Mouse (Mus musculus): ENCODE results near the gene Myadm.

The Myadm gene

DNA sequence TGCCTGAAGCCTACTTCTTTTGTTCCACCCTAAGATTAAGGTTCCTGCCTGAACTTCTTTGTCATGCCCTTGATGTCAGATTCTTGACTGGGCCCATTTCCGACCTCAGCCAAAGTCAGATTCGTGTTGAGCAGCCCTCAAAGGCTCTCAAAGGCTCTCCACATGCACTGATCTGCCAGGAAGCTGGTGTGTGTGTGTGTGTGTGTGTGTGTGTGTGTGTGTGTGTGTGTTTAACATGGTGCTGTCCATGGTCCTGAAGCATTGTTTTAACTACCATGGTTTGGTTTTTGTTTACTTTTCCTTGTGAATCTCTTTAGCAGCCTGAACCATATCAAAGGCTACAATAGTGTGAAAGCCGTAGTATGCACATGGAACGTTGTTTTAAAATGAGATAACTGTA lies 39.1 kb downstream of the Myadm start:
- DNase-seq, result no peak

DNA sequence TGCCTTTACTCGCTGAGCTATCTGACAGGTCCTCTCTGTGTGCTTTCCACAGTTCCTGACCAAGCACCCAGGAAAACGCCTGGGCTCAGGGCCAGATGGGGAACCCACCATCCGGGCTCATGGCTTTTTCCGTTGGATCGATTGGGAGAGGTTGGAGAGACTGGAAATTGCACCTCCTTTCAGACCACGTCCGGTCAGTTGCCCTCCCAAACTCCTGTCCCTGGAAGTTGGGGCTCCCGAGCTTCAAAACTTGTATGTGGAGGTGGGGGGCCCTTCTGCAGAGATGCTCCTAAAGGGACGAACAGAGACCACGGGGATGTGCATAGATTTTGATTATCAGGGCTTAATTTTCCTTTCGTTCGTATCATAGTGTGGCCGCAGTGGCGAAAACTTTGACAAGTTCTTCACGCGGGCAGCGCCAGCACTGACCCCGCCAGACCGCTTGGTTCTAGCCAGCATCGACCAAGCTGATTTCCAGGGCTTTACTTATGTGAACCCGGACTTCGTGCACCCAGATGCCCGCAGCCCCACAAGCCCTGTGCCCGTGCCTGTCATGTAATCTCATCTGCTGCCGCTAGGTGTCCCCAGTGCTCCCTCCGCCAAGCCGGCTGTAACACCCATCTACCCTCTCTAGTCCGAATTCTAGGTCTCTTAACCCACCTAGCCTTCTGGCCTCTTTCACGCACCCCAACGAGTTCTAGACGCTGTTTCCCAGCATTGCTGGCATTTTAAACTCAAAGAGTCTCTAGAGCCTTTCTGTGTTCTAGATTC lies 41.1 kb downstream of the Myadm start:
- peak; percentile 74 for DNase-seq

DNA sequence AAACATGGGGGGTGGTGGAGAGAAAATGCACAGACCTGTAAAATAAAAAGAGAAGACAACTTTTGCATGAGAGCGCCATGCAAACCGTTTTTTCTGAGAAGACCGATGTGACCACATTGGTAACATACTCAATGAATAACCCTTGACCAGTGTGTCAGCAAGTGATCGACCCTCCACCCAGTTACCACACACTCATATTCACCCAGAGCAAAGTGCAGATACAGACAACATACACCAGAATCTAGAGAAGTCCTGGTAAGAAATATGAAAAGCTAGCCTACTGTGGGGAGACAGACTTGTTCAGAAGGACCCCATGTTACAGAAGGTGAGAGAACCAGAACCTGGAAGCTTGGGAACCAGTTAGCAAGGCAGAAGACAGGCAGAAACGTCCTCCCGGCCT lies 42.3 kb downstream of the Myadm start:
- DNase-seq, result no peak

DNA sequence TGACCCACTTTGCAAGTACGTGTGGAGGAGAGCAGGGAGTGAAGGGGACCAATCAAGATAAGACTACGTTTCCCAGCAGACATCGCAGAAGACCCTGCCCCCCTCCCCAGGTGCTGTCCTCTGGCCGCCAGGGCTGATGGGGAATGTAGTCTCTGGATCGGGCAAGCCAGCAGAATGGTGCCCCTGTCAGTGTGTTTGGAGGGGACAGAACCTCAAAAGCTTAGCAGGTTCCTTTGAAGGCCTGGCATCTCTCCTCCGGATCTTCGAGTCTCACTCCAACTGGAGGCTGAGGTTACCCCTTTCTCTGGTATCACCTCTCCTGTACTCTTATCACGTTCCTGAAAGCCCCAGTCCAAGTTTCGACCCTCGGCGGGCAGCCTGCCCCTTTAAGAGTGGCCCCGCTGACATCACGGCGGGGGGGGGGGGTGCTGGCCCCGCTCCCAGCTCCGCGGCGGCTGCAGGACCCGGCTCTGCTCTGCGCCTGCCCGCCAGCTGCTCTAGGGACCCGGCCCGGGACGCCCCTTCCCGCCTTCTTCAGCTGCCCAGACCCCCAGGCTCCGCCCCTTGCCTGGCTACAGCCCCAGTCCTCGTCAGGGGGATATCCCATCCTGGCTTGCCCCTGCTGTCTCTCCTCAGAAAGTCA lies 42.8 kb downstream of the Myadm start:
- DNase-seq, result peak; percentile 12

DNA sequence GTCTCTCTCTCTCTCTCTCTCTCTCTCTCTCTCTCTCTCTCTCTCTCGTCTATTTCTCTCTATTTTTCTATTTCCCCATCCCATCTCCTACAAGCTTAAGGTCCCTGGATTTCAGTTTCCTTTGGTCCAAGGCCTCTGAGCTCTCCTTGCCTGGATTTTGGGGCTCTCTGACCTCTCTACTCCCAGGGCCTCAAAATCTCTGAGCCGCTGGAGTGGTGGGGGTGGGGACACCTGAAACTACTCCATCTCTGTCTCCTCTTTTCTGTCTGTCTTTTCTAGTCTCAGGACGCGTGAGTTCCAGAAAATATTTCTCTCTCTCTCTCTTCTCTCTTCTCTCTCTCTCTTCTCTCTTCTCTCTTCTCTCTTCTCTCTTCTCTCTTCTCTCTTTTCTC lies 43.3 kb downstream of the Myadm start:
- no peak for DNase-seq

DNA sequence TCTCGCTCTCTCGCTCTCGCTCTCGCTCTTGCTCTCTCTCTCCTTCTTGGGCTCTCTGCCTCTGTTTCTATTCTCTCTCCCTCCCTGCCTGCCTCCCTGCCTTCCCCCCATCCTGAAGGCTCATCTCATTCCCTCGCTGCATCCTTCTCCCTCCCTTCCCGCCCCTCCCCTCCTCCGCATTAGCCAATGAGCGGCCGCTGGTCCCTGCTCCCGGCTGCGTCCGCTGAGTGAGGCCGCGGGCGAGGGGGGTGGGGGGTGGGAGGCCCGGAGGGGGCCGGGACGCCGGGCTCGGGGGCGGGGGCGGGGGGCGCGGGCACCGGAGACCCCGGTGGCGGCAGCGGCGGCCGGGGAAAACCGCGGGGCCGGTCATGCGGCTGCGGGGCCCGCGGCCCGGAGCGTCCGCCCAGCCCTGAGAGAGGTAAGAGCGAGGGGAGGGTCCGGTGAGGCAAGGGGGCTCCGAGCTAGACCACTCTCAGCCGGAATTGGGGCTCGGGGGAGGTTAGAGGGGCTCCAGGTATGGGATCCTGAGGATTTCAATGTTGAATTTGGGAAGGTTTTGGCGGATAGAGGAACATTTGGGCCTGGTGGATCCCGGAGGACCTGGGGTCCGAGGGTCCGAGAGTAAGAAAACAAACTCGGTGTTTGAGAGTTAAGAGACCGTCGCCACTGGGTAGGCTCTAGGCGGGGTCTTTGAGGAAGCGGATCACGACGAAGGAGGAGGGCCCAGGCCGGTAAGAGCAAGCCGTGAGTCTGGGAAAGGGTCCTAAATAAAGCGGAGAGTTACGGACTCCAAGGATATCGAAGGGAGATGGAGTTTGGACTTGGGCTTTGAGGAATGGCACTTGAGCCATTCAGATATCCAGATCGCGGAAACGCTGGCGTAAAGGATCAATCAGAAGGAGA lies 44.0 kb downstream of the Myadm start, which contains the start of gene Cacng7:
Cacng7 (plus strand) TSS at position 337 of the 903 bp plus-strand sequence.
- DNase-seq, result no peak

DNA sequence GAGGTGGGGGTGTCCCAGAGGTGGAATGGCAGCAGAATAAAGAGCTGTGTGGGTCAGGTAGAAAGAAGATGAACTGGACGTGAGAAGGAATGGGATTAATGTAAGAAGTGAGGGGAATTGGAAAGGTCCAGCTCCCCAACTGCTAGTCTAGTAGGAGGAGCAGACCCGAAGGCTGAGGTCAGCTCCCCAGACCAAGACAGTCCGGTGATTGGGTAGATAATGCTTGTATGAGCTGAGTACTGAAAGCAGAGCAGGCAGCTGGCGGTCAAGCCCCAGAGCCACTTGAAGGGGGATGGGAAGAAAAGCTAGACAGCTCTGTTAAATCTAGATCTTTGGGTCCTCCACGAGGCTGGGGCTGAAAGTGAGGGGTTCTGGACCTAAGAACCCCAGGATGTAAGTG lies 44.7 kb downstream of the Myadm start:
- DNase-seq, result no peak

DNA sequence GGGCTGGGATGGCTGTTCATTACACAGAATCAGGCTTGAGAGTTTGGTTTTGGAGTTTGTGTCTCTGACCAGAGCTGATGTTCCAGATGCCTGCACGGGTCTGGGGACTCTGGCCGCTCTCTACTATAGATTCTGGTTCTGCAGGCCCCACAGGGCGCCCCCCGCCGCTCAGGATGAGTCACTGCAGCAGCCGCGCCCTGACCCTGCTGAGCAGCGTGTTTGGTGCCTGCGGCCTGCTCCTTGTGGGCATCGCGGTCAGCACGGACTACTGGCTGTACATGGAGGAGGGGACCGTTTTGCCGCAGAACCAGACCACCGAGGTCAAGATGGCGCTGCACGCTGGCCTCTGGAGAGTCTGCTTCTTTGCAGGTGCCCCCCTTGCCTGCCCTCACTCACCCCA lies 47.5 kb downstream of the Myadm start:
- DNase-seq, result no peak

DNA sequence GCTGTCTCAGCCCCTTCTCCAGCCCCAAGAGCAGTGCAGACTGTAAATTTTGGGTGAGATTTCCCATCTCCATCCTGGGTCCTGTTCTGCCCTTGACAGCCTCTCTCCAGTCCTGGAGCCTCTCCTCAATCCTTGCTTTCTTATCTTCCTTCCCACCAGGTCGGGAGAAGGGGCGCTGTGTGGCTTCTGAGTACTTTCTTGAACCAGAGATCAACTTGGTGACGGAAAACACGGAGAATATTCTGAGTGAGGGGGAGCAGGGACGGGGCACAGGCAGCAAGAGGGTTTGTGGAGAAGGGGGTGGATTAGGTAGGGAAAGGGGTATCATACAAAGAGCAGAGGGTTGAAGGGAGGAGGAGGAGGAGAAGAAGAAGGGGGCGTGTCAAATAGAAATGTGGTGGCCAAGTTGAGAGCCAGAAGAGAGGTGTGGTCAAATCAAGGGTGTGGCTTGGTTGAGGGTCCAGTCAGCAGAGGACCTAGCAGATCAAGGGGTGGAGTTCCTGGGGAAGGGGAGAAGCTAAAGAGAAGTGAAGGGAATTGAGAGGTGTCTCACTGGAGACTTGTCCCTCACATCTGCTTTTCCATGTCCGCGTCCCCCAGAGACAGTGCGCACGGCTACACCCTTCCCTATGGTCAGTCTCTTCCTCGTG lies 49.5 kb downstream of the Myadm start:
- no peak for DNase-seq

DNA sequence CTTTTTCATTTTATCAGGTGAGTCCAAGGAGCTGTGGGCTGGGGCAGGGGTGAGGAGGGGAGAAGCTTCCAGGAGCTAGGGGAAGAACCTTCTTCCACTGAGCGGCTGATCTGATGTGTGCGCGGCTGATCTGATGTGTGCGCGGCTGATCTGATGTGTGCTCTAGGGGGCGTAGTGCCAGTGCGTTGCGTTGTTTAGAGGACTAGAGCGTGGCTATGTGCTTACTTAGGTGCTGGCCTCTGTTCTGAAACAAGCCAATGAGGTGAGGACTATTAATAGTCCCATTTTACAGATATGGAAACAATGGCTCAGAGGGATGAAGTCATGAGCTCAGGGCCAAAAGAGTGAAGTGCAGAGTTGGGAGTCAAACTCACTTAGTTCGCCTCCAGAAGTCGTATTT lies 50.1 kb downstream of the Myadm start:
- DNase-seq, result no peak

DNA sequence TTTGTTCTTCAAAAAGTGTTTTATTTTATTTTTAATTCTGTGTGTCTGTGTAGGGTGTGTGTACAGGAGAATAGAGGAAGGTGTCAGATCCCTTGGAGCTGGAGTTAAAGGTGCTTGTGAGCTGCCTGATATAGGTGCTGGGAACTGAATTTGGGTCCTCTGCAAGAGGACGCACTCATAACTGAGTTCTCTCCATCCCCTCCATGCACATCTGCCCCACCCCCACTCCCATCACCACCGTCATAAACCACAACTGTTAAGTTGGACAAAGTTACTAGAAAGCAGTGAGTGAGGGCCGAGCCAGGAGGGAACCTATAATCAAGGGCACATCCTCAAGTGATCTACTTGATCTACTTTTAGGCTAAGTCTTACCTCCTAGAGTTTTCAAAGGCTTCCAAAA lies 55.0 kb downstream of the Myadm start:
- DNase-seq, result no peak

DNA sequence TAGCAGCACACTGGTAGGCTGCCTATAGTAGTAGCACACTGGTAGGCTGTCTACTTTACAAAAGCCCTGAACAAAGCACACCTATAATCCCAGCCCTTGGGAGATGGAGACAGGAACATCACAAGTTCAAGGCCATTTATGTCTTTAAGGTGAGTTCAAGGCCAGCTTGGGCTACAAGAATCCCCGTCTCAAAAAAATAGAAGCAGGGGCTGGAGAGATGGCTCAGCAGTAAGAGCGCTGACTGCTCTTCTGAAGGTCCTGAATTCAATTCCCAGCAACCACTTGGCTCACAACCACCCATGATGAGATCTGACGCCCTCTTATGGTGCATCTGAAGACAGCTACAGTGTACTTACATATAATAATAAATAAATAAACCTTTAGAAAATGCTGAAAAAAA lies 56.4 kb downstream of the Myadm start:
- DNase-seq, result no peak

DNA sequence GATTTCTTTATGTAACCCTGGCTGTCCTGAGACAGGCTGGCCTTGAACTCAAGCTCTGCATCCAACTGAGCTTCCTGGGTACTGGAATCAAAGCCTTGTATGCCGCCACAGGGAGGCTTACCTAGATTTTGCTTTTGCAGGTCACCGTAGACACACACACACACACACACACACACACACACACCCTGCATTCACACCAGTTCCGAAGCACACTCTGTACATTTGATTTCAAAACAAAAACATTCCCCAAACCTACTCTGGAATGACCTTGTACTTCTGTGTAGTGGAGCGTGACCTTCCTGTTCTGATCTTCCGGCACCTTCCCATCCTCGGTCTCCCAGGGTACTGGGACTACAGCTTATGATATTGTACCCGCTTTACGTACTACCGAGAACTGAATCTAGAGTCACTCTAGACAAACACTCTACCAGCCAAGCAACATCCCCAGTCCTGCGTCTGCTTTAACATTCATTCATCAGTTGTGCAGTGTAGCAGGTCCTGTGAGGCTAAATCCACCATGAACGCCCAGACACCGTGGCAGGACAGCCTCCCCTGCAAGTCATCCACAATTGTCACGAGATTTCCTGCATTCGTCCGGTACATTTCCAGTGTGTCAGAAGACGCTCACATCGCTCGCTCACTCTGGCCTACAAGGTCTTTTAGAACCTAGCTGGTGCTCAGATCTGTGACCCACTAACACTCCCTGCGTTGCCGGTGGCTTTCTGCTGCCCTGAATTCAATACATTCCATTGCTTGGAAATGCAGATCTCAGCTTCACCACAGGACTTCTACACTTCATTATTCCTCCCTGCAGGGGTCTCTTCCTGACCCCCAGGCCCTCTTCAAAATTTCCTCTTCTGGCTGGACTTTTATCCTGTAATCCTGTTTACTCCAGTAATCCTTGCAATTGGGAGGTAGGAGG lies 58.7 kb downstream of the Myadm start:
- DNase-seq, result no peak

DNA sequence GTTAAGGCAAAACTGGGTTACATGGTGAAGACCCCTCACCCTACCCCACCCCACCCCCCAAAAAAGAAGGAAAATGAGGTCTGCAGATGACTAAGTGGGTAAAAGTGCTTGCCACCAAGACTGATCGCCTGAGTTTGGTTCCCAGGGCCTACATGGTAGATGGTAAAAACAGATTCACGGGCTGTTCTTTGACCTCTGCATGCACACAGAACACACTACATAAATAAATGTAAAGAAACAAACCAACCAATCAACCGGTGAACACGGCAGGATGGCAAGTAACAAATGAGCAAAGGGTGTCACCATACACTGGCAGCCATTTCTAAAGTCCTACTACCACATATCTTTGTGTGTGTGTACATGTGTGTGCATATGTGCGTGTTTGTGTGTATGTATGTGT lies 59.4 kb downstream of the Myadm start:
- no peak for DNase-seq

DNA sequence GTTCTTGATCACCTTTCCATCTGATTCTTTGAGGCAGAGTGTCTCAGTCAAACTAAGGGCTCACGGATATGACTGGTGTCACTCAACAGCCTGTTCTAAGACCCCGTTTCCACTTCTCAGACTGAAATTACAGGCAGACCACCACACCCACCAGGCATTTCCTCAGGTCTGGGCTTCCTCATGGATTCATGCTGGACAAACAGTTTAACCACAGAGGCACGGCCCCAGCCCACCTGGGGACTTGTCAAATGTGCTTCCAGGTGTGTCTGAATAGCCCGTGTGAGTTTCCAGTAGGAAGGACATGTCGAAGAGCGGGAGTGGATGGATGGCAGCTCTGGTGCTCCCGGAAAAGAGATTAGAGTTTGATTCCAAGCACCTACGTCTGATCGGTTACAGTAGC lies 60.9 kb downstream of the Myadm start:
- no peak for DNase-seq
